9 mouse cellular contexts compared by ENCODE assay signal in the genomic region with DNA sequence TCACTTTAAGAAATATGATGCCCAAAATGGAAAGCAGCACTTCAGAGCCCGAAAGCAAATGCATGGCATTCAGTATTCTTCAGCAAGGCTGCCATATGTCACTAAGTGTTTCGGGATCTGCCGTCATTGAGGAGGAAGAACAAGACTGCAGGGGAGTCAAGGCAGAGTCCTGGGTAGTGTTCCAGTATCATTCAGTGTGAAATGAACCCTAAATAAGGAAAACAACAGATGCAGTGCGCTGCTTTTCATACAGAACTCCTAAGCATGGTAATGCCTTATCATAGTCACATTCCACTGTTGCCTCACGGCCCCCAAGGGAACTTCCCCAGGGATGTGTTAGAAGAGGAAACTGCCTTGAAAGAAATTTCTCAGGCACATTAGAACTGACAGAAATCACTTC. TPM values are rescaled to one million over a fixed set of nuclear protein-coding genes. Genes with fewer than 3 reads are reported as not detected.
DNase-seq lines count a peak whose midpoint lies in the region; ATAC-seq and TF ChIP-seq lines count a peak whose summit lies in the region.
"Had no signal": no experiment of that assay in that cellular context is flagged by ENCODE, and none has a peak within 500 bp of the region (broad histone marks: within the 10 kb centered on the region; RNA-seq: fewer than 3 reads in every experiment).

No protein-coding gene starts in this region.

- no peak for TF ChIP-seq POLR2A in small intestine, adult 2 months (IDR thresholded peaks at IDR 0.05; ENCODE audit: low read depth, low read length)

- H3K4me1 ChIP-seq in forebrain, embryonic 14.5 days (ENCODE audit: control insufficient read depth, insufficient read depth, low read length), result no peaks in the 10 kb centered on the region
- H3K4me1 ChIP-seq in forebrain, embryonic 10.5 days, result no peaks in the 10 kb centered on the region; the same call in 1 of the 2 replicates
- H3K4me1 ChIP-seq in neural tube, embryonic 11.5 days (ENCODE audit: control insufficient read depth, insufficient read depth, low read length), result peaks cover 3% of the 10 kb centered on the region; the same call in 1 of the 2 replicates
- peaks cover 8% of the 10 kb centered on the region; the same call in 1 of the 2 replicates for H3K4me1 ChIP-seq in neural tube, embryonic 15.5 days
- peaks cover 12% of the 10 kb centered on the region; the same call in 1 of the 2 replicates for H3K4me1 ChIP-seq in hindbrain, embryonic 10.5 days (replicated peaks)
- H3K4me1 ChIP-seq in small intestine, adult 2 months (ENCODE audit: control insufficient read depth, insufficient read depth, insufficient read length, low read length), result no peaks in the 10 kb centered on the region
- H3K4me1 ChIP-seq in midbrain, embryonic 16.5 days (ENCODE audit: control insufficient read depth, insufficient read depth, low read length), result no peaks in the 10 kb centered on the region; the same call in 1 of the 2 replicates

- no peak for TF ChIP-seq CTCF in small intestine, adult 2 months (IDR thresholded peaks at IDR 0.05; ENCODE audit: extremely low read depth, insufficient read length, insufficient replicate concordance, low read depth, low read length)

- H3K36me3 ChIP-seq in forebrain, embryonic 14.5 days (ENCODE audit: control insufficient read depth, insufficient read depth, low read length), result no peaks in the 10 kb centered on the region
- H3K36me3 ChIP-seq in forebrain, embryonic 10.5 days (replicated peaks), result no peaks in the 10 kb centered on the region
- H3K36me3 ChIP-seq in neural tube, embryonic 11.5 days (ENCODE audit: control insufficient read depth, insufficient read depth, low read length), result no peaks in the 10 kb centered on the region
- no peaks in the 10 kb centered on the region for H3K36me3 ChIP-seq in neural tube, embryonic 15.5 days
- no peaks in the 10 kb centered on the region for H3K36me3 ChIP-seq in hindbrain, embryonic 10.5 days
- no peaks in the 10 kb centered on the region for H3K36me3 ChIP-seq in small intestine, adult 2 months (ENCODE audit: control insufficient read depth, insufficient read depth, low read length)
- H3K36me3 ChIP-seq in midbrain, embryonic 16.5 days (ENCODE audit: control insufficient read depth, insufficient read depth, low read length), result no peaks in the 10 kb centered on the region

- no peak overlapping the region for H3K4me2 ChIP-seq in forebrain, embryonic 14.5 days (ENCODE audit: low read length)
- no peak overlapping the region for H3K4me2 ChIP-seq in neural tube, embryonic 11.5 days (ENCODE audit: low read depth)
- no peak overlapping the region for H3K4me2 ChIP-seq in neural tube, embryonic 15.5 days
- H3K4me2 ChIP-seq in midbrain, embryonic 16.5 days (ENCODE audit: low read length), result no peak overlapping the region

- peak; percentile 60 for ATAC-seq in forebrain, embryonic 14.5 days
- no peak for ATAC-seq in neural tube, embryonic 11.5 days (ENCODE audit: insufficient read depth, low FRiP score, low TSS enrichment)
- ATAC-seq in neural tube, embryonic 15.5 days (ENCODE audit: low FRiP score), result no peak
- no peak; the same call in 1 of the 2 replicates for ATAC-seq in midbrain, embryonic 16.5 days

- H3K27me3 ChIP-seq in forebrain, embryonic 14.5 days (replicated peaks; ENCODE audit: control insufficient read depth, insufficient read depth, low read length), result peaks cover 3% of the 10 kb centered on the region; the same call in 1 of the 2 replicates
- H3K27me3 ChIP-seq in forebrain, embryonic 10.5 days (ENCODE audit: poor library complexity, severe bottlenecking), result 0 out of 2 replicates have a peak, but pooled peaks cover 7% of the 10 kb centered on the region
- no peaks in the 10 kb centered on the region for H3K27me3 ChIP-seq in neural tube, embryonic 11.5 days (ENCODE audit: control insufficient read depth, insufficient read depth, low read length)
- H3K27me3 ChIP-seq in neural tube, embryonic 15.5 days (replicated peaks), result no peaks in the 10 kb centered on the region
- H3K27me3 ChIP-seq in hindbrain, embryonic 10.5 days (ENCODE audit: insufficient read depth, poor library complexity, severe bottlenecking), result no peaks in the 10 kb centered on the region
- no peaks in the 10 kb centered on the region for H3K27me3 ChIP-seq in small intestine, adult 2 months (ENCODE audit: control insufficient read depth, insufficient read depth, low read length)
- no peaks in the 10 kb centered on the region for H3K27me3 ChIP-seq in midbrain, embryonic 16.5 days (ENCODE audit: control insufficient read depth, insufficient read depth, low read depth, low read length)
- H3K27me3 ChIP-seq: megakaryocyte, embryonic 14.5 days had no signal

- H3K27ac ChIP-seq in forebrain, embryonic 14.5 days (ENCODE audit: low read depth, low read length), result no peak overlapping the region
- H3K27ac ChIP-seq in forebrain, embryonic 10.5 days, result no peak overlapping the region
- H3K27ac ChIP-seq in neural tube, embryonic 11.5 days (ENCODE audit: low read depth, low read length), result no peak overlapping the region
- H3K27ac ChIP-seq in neural tube, embryonic 15.5 days (replicated peaks), result no peak overlapping the region
- H3K27ac ChIP-seq in hindbrain, embryonic 10.5 days, result 0 out of 2 replicates have a peak overlapping the region, but pooled peaks have one; percentile 12
- H3K27ac ChIP-seq in small intestine, adult 2 months (ENCODE audit: insufficient read depth, low read depth, low read length), result peak overlapping the region; percentile 26; the same call in 1 of the 2 replicates
- no peak overlapping the region for H3K27ac ChIP-seq in midbrain, embryonic 16.5 days (ENCODE audit: low read length)

- H3K4me3 ChIP-seq in forebrain, embryonic 14.5 days (ENCODE audit: low read depth, low read length), result no peak overlapping the region
- H3K4me3 ChIP-seq in forebrain, embryonic 10.5 days, result no peak overlapping the region
- no peak overlapping the region for H3K4me3 ChIP-seq in neural tube, embryonic 11.5 days (ENCODE audit: low read depth, low read length)
- no peak overlapping the region for H3K4me3 ChIP-seq in neural tube, embryonic 15.5 days (replicated peaks)
- H3K4me3 ChIP-seq in hindbrain, embryonic 10.5 days, result no peak overlapping the region
- no peak overlapping the region for H3K4me3 ChIP-seq in small intestine, adult 2 months (ENCODE audit: low read depth, low read length)
- no peak overlapping the region for H3K4me3 ChIP-seq in midbrain, embryonic 16.5 days (ENCODE audit: low read depth, low read length)
- H3K4me3 ChIP-seq: megakaryocyte, embryonic 14.5 days had no signal

- 62% methylated on average over 5 of the region's 5 CpGs for WGBS in forebrain, embryonic 14.5 days
- 81% methylated on average over 5 of the region's 5 CpGs for WGBS in forebrain, embryonic 10.5 days
- WGBS in neural tube, embryonic 11.5 days, result 43% methylated on average over 5 of the region's 5 CpGs
- WGBS in neural tube, embryonic 15.5 days, result 46% methylated on average over 5 of the region's 5 CpGs
- 63% methylated on average over 5 of the region's 5 CpGs for WGBS in hindbrain, embryonic 10.5 days
- WGBS in small intestine, adult 2 months, result 61% methylated on average over 5 of the region's 5 CpGs
- 55% methylated on average over 5 of the region's 5 CpGs for WGBS in midbrain, embryonic 16.5 days

- H3K9me3 ChIP-seq in forebrain, embryonic 14.5 days (replicated peaks; ENCODE audit: control insufficient read depth, low read length), result no peaks in the 10 kb centered on the region
- H3K9me3 ChIP-seq in forebrain, embryonic 10.5 days, result no peaks in the 10 kb centered on the region
- no peaks in the 10 kb centered on the region for H3K9me3 ChIP-seq in neural tube, embryonic 11.5 days (ENCODE audit: control insufficient read depth, low read length)
- H3K9me3 ChIP-seq in neural tube, embryonic 15.5 days (replicated peaks), result no peaks in the 10 kb centered on the region
- H3K9me3 ChIP-seq in hindbrain, embryonic 10.5 days, result no peaks in the 10 kb centered on the region
- no peaks in the 10 kb centered on the region for H3K9me3 ChIP-seq in midbrain, embryonic 16.5 days (replicated peaks; ENCODE audit: control insufficient read depth, low read length, poor library complexity, severe bottlenecking)
- H3K9me3 ChIP-seq: megakaryocyte, embryonic 14.5 days had no signal

- no peak overlapping the region for H3K9ac ChIP-seq in forebrain, embryonic 14.5 days (ENCODE audit: low read length)
- no peak overlapping the region for H3K9ac ChIP-seq in neural tube, embryonic 11.5 days (ENCODE audit: low read length)
- no peak overlapping the region for H3K9ac ChIP-seq in neural tube, embryonic 15.5 days (replicated peaks)
- H3K9ac ChIP-seq in midbrain, embryonic 16.5 days (ENCODE audit: low read depth, low read length), result no peak overlapping the region

- peak; percentile 33 for DNase-seq in forebrain, embryonic 14.5 days (ENCODE audit: low spot score)
- DNase-seq in forebrain, embryonic 10.5 days (ENCODE audit: extremely low spot score, low spot score), result no peak
- DNase-seq in neural tube, embryonic 11.5 days (ENCODE audit: low spot score), result peak; percentile 19
- DNase-seq in hindbrain, embryonic 10.5 days (ENCODE audit: low spot score), result no peak
- no peak for DNase-seq in c-Kit-positive CD71-positive TER-119-positive erythroid progenitor cells, embryonic 14.5 days (ENCODE audit: low spot score)

RNA-seq across cellular contexts. Expression of a gene that starts 21.8 kb away (rescaled TPM):
- 4.7 and 6.6 TPM in 2 replicates for polyA plus RNA-seq in forebrain, embryonic 14.5 days (2014; fragmentation: Nextera tagmentation; extraction: Ambion mirVana)
- polyA plus RNA-seq in forebrain, embryonic 10.5 days (2016; fragmentation: Nextera tagmentation; extraction: Ambion mirVana), result 1.9 and 2.1 TPM in 2 replicates
- polyA plus RNA-seq in neural tube, embryonic 11.5 days (2014; fragmentation: Nextera tagmentation; extraction: Ambion mirVana), result 8.3 and 8.8 TPM in 2 replicates
- polyA plus RNA-seq in neural tube, embryonic 15.5 days (2015; fragmentation: Nextera tagmentation; extraction: Ambion mirVana), result 11.1 and 18.1 TPM in 2 replicates
- polyA plus RNA-seq in hindbrain, embryonic 10.5 days (2016; fragmentation: Nextera tagmentation; extraction: Ambion mirVana), result 2.5 and 3.5 TPM in 2 replicates
- polyA plus RNA-seq in small intestine, adult 2 months (2012; rRNA removed), result 7.5 and 10.1 TPM in 2 replicates
- 5.6 and 6.5 TPM in 2 replicates for polyA plus RNA-seq in midbrain, embryonic 16.5 days (2015; fragmentation: Nextera tagmentation; extraction: Ambion mirVana)

Comparison
In these comparisons a context has a peak if more than half of its experiments do, and no peak if none do; other contexts are left out.
1. DNase-seq: peak in forebrain, embryonic 14.5 days (single experiment) and neural tube, embryonic 11.5 days (single experiment); none in forebrain, embryonic 10.5 days (single experiment), hindbrain, embryonic 10.5 days (single experiment) and c-Kit-positive CD71-positive TER-119-positive erythroid progenitor cells, embryonic 14.5 days (single experiment).
2. H3K27ac ChIP-seq: peak in hindbrain, embryonic 10.5 days (single experiment) and small intestine, adult 2 months (single experiment); none in forebrain, embryonic 14.5 days (single experiment), forebrain, embryonic 10.5 days (single experiment), neural tube, embryonic 11.5 days (single experiment), neural tube, embryonic 15.5 days (single experiment) and midbrain, embryonic 16.5 days (single experiment).